Mouse (Mus musculus) lung, postnatal 10 days (tissue): ENCODE measurements around the gene Zcchc3.
"Not testable (repeated sequence)": the region's sequence is repeated elsewhere in the genome, so short reads cannot be mapped to it uniquely, and the experiment has no call there.

Experiments
- DNase-seq: peaks from one replicate; pipeline ENCODE4 v3.0.0; 2021

Zcchc3 gene

DNA sequence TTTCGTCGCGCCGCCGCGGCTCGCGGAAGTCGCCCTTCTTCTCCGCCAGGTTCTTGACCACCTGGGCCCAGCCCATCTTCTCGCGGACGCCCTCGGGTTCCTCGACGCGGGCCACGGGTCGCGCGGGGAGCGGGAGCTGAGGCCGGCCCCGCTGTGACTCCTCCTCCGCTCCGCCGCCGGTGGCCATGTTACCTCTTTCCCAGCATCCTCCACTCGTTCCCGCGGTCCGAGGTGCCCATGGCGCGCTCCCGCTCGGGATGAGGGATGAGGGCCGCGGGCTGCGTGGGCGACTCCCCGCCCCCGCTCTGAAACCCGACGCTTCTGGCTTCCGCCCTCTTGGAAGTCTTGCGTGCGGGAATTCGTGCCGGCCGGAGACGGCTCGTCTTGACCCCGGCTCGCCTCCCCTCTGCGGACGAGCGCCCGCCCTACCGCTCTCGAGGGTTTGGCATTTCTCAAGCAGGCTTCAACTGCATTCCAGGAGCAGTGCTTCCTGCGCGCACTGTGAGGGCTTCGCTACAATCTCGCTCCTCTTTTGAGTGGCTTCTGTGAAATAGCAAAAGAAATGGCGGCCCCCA lies at the start of gene Zcchc3:
Gene Zcchc3 (minus strand): TSS at position 437 of the 575 bp plus-strand sequence.
- peak; percentile 93 for DNase-seq

DNA sequence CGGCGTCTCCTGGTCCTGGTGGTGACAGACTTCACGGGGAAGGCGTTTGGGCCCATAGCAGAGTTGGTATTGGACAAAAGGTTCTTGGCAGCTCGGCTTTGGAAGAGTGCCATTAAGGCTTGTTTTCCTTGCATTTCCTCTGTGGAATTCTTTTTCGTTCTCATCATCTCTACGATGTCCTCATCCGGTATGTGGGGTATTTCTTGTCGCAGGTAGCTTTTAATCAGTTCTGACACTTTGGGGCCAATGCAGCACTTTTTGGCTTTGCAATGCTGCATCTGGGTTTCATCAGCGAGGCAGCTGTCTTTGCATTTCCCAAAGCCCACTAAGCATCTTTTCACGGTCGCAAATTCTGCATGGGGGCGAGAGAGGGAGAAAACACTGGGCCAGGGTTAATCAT lies 44.4 kb upstream of the Zcchc3 start:
- no peak for DNase-seq

DNA sequence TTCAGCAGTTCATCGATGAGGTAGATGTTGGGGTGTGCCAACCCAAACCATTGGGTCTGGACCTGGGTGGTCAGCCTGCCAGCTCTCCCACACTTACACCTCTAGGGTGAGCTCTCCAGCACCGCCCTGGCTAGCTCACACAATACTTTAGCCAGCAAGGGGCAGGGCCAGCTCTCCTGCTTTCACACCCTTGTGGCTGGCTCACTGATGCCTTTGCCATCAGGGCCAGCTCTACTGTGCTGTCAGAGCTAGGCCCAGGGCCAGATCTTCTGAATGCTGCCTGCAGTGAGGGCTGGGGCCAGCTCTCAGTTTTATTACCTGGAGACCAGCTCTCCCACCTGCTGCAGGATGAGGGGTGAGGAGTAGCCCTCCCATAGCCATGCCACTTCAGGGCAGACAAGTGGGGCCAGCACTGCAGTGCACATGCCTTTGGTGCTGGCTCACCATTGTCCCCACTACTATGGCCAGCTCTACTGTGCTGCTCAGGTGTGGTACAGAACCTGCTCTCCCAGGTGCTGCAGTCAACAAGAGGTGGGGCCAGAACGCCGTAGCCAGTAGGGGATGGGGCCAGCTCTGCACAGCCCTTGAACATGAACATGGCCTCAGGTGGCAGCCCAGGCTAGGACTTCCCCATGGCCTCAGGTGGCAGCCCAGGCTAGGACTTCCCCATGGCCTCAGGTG lies 37.4 kb upstream of the Zcchc3 start:
- DNase-seq: no peak

DNA sequence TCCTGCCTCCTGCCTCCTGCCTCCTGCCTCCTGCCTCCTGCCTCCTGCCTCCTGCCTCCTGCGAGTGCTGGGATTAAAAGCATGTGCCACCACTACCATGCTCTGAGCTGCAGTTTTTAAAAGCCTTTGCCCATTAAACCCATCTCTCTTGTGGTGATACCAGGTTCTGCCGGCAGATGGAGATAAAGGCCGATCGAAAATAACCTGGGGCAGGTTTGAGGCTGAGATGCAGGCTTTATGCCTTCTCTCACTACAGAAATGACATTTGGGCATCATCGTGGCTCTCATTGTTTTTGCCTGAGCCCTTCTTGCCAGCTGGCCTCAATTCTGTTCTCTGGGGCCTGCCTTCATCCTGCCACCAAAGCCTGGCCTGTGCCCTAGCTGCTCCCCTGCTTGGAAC lies 35.4 kb upstream of the Zcchc3 start:
- peak; percentile 63 for DNase-seq

DNA sequence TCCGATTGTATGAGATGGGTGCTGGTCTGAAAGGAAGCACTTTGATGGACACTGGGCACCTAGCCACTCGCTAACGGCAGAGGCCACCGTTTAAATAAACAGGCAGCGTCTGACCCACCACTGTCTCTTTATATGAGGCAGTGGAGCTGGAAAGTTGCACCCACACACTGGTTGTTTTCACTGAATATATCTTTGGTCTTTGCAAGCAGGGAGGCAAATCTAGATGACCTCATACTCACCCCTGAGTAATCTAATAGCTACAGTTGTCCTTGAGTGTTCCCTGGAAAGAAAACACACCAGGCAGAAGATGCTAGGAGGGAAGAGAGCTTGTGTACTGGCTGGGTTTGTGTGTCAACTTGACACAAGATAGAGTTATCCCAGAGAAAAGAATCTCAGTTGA lies 32.6 kb upstream of the Zcchc3 start:
- no peak for DNase-seq

DNA sequence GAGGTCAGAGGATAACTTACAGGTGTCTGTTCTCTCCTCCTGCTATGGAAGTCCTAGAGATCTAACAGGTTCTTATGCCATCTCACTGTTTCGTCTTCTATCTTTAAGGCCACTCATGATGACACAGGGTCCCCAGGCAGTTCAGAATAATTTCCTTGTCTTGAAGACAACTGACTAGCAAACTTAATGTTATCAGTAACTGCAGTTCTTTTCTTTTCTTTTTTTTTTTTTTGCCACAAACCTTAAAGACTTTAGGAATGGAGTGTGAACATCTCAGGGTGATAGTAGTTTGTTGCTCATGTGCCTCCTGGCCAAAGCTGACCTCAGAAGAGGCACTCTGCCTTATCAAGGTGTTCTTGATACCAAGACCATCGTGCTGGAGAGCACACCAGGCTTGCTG lies 31.8 kb upstream of the Zcchc3 start:
- DNase-seq: no peak

DNA sequence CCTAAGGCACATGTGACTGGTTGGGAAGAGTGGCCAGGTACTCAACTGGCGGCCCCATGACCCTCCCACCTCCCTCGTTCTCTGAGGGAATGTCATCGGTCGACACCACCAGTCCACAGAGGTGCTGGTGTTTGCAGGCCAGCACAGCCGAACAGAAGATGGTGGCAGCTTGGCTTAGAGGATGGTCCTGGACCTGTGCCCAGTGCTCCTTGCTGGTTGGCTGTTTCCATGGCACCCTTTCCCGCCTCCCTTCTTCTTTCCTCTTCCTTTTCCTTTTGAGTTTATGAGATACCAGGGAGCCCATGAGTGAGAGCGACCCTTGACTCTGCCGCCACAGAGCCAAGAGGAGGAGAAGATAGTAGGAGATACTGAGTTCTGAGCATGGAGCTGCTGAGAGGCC lies 28.5 kb upstream of the Zcchc3 start:
- peak; percentile 16 for DNase-seq

DNA sequence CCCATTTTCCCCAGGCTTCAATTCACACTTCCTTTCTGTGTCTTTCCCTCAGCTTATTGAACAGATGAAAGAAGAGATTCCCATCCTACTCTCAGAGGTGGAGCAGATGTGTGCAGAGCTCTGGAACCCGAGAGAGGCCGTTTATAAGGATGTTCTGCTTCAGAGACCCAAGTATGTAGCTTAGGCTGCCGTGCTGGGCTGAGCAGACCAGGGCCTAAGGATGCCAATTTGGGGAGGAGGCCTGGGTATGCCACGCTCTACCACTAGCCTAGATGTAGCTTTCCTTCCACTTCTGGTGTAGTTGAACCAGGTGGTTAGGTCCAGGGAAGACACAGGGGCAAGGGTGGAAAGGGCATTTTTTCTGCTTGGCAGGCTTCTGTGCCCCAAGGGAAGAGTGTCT lies 27.5 kb upstream of the Zcchc3 start:
- DNase-seq: no peak

DNA sequence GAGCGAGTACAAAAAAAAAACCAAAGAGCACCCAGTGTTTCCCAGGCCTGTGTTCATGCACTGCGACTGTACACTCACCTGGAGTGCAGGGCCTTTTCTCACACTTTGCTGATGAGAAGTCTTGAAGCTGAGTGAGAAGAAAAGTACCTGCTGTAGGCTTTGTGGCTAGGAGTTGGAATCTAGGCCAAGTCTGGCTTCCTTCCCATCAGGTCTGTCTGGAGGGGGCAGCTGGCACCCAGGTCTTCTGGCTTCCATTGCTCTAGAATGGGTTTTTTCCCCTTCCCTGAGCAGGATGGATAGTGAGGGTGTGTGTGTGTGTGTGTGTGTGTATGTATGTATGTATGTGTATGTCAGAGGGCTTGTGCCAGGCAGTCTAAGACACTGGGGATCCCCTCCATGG lies 25.0 kb upstream of the Zcchc3 start:
- no peak for DNase-seq

DNA sequence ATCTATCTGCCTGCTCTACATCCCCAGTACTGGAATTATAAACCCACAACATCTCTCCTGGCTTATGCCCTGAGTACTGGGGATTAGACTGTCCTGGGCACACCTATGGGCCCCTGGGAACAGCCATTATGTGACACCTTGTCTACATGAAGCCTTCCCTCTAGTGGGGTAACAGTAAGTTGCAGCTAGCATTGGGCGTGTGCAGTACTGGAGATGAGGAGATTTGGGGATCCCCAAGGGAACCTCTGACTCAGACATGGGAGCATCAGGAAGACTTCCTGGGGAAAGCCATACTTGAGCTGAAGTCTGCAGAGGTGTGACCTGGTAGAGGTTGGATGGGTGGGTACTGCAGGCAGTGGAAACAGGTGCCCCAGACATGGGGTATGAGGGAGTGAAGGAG lies 24.1 kb upstream of the Zcchc3 start:
- no peak for DNase-seq

DNA sequence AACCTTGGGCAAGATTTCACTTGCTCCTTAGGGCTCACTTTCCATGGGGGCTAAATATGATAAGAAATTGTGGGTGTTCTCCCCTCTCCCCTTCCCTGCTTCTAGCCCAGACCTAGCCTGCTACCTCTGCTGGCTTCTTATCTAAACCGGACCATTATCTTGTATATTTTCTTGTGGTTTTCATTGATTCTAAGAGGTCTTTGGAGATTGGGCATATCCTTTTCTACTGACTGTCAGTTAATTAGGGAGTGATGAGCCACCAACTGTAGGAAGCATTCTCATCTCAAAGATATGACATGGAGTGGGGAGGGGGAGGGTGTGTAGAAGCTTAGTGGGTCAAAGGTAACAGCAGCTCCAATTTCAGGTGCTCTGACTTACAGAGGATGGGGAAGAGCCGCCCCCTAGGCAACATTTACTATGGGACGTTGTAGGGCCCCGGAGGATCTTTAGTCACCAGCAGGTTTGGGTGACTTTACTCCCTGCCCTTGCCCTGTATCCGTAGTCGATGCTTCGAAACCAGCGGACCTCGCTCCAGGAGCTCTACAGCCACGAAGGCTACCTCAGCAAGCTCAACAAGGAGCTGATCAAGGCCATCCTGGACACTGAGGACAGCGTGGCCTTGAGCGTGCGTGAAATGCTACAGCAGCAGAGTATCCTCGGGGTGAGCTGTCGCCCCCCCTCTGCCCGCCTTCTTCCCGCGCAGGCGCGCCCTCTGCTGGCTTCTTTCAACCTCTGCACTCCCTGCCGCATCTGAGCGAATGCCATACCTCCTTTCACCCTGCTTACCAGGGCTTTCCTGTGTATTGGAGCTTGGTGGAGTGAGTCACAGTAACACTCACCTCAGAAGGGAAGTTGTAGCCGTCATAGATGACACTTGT lies 22.4 kb upstream of the Zcchc3 start:
- DNase-seq: peak; percentile 91

DNA sequence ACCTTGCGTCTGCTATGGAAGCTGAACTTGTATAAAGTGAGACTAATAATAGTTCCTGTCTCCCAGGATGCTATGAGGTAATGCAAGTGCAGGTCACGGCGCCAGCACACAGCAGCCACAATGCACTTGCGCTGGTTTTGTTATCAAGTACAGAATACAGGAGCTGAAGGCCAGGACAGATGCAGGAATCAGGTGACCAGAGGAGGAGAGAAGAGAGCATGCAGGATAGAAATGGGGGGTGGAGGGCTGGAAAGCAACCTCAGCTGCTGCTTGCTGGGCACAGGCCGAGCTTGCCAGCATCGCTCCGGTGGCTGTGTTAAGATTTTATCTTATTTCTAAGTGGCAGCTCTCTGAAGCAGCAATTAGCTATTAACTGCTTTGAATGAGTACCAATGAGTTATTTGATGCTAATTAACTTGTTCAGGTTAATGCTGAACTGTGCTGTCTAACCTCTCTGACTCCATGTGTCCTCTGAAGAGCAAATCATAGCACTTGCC lies 21.6 kb upstream of the Zcchc3 start:
- DNase-seq: no peak

DNA sequence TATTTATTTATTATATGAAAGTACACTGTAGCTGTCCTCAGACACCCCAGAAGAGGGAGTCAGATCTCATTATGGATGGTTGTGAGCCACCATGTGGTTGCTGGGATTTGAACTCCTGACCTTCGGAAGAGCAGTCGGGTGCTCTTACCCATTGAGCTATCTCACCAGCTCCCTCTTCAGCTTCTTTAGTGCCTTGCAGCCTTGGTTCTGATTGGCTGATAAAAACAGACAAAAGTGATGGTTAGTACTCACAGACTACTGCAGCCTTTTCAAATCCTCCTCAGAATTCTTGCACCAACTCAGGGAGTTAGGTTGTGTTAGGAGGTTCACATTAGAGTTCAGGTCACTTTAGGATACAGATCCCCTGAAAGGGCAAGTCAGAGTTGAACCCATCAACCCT lies 13.7 kb upstream of the Zcchc3 start:
- DNase-seq: not testable (repeated sequence)

DNA sequence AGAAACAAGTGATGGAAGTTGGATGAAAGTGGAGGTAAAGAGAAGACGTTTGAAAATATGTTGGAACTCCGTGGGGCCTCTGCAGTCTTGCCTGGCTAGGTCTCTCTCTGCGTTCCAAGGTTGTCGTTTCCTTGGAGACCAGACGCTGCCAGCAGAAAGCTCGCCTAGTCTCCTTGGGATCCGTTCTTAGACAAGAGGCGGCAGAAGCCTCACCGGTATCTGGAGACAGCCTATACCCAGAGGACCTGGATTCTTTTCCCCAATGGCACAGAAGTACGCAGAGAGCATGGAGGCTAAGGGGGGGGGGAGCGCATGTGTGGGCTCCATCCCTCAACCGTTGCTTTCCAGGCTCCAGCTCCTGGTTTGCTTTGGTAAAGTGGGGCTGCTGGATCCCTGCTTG lies 12.7 kb upstream of the Zcchc3 start:
- no peak for DNase-seq

DNA sequence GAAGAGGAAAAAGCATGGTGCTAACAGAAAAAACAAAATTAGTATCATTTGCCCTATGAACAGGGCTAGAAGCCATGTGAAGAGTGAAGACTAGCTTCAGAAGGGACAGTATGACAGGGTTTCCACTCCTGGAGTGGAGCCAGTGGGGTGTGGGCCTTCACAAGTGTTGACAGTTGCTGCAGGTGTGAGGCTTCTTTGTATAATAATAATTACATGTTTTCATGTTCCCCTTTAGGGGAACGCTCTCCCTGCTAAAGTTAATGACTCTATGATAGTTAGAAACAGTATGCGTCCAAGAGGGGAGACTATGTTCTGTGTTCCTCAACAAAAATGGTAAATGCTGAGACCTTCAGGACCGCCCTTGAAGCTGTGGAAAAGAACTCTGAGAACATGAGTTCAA lies 959 bp upstream of the Zcchc3 start:
- no peak for DNase-seq

DNA sequence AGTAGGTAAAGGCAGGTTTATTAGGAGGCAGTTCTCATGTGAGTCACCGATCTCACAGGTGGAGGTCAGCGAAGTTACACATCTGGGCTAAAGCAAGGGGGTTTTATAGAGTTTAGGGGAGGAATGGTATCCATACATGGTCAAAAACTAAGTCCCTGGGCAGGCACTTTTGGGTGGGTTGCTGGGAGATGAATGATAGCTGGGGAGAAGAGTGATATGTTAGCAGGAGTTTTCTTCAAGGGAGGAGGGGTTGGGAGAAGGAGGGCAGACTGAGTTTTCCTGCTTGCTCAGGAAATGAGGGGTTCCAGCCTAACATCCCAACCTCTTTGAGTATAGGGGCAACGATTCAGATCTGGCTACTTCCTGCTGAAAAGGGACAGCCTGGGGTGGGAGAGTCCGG lies 460 bp upstream of the Zcchc3 start, which contains the start of gene 6820408C15Rik:
Gene 6820408C15Rik (plus strand): TSS at position 301 of the 400 bp plus-strand sequence.
- DNase-seq: no peak

DNA sequence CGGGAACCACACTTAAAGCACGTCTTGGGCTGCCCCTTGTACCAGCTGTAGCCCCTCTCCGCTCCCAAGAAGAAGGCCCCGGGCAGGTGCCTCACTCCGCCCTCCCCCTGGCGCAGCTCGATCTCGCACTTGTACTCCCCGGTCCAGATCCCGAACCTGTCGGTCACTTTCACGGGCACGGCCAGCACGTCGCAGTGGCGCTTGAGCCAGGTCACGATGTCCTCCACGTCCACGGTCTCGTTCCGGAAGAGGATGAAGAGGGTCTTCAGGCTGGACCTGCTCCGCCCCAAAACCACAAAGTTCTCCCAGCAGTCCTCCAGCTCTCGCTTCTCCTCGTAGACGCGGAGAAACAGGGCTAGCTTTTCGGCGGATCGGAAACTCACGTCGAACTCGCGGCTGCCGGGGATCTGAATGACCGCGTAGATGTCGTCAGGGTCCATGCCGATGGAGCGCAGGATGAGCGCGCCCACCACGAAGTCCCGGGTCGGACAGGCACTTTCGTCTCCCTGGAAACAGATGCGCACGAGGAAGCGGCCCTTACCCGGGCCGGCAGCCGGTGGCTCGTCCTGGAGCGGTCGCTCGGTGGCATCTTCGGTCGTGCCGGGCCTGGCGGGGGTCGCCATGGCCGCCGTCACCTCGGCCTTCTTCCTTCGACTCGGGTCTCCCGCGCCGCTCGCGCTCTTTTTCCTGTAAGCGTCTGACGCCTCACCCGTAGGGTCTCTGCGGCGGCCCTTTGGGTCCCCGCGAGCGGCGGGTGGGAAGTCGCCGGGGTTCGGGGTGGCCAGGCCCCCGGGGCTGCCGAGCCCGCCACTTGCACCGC lies 852 bp downstream of the Zcchc3 start:
- DNase-seq: peak; percentile 38

DNA sequence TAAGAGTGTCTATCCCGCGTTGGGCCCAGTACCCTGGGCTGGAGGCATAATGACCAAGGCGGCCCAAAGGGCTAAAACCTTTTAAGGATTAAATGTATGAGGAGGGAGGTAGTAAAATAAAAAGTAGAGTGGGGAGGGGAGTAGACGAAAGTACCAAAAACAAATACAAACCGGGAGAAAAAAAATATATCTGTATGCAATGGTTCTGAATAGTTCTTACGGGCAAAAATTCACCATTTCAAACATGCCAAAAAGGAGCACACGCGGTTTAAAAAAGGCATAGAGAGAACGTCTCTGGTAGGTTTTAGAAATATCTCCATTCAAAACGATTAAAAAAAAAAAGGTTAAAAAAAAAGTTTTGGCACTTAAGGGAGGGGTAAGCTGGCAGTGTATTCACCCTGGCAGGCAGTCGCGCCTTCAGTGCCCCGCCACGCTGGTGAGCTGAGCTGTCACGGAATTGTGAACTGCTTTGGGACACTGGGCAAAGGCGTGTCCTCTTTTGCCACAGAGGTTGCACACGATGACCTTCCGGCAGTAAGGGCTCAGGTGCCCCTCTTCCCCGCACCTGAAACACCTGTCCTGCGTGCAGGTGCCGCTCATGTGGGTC lies 1.6 kb downstream of the Zcchc3 start:
- DNase-seq: no peak

DNA sequence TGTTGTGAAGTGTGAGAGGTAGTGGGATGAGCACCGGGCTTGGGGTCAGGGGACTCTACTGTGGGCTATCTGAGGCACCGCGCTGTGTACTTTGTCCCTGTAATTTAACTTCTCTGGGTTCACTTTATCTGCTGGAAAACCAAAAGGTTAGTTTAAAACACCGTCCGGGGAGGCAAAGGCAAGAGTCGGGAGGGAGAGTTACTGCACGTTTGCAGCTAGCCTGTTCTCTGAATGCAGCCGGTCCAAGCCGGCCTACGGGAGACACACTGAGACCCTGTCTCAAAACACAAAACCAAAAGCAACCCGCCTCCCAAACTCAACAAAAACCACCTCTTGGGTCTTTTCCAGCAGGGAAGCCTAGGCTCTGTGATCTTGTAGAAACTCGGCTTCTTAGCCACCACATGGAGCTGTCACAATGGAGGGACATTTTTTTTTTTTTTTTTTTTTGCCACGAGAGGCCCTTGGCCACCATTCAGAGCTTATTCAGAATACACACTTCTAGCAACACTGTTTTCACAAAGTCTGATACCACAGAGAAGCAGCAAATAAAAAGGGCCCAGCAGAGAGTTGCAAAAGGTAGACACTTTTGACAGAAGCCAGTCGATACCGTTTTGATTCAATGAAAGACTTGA lies 2.2 kb downstream of the Zcchc3 start:
- DNase-seq: no peak

DNA sequence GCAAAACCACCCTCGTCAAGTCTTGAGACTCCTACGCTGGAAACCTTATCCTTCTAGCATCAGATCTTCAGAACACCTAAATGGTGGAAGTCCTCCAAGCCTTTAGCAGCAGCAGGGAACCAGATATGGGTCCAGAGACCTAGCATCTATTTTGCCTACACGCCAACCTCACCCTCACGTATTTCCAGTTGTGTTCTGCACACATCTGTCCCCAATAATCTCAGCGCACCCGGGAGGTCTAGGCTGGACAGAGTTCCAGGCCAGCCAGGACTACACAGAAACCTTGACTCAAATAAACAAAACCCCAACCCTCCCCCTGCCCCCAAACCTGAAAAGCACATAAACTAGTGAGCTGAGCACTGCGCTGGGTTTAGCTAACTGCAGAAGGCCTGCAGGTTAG lies 3.4 kb downstream of the Zcchc3 start:
- no peak for DNase-seq

DNA sequence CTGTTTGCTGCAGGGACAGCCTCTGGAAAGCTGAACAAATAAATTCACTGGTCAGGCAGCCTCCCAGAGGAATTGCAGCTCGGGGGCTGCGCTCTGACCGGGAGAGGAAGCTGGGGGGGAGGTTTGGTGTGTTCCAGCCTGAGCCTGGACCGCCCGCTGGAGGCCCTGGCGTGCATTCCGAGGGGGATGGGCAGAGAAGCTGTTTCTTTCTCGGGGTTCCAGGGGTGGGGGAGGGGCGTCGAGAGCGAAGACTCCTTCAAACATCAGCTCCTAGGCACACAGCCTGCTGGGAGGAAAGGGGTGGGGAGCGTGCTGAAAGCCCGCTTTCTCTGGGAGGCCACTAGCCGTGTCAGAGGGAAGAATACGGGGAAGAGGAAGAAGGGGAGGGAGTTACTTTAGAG lies 3.9 kb downstream of the Zcchc3 start:
- DNase-seq: peak; percentile 96

DNA sequence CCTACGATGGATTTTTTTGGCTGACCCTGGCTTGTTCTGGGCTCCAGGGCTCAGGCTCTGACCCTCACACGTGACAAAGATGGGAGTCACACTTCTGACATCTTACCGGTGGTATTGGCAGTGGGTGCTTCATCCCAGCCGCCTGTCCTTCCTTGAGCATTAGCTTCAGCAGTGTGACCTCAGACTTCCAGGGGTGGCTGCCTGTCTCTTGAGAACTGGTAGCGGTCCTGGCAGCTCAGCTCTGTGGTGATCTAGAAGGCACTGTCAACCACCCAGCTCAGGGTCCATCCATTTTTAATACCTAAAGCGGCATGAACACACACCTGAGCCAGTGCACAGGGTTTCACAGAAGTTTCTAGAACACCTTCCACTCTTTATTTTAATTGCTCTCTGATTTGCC lies 5.0 kb downstream of the Zcchc3 start:
- no peak for DNase-seq
